Mouse (Mus musculus) cortical plate, adult 2 months (tissue): Measurements from ENCODE around the gene Grik4. TPM values are rescaled to one million over a fixed set of nuclear protein-coding genes. Genes with fewer than 3 reads are reported as not detected.

Experiments used
- H3K27ac ChIP-seq: fragments of 200-500 bp; 2 replicates; pipeline ENCODE4 v1.5.1; 2012; ENCODE audit warnings: low read length, control low read depth, inconsistent platforms; ENCODE audit not compliant: insufficient read depth
- H3K4me1 ChIP-seq: fragments of 200-500 bp; 2 replicates; pipeline ENCODE4 v1.6.1; 2011; ENCODE audit warnings: low read length; ENCODE audit not compliant: control insufficient read depth, insufficient read depth
- H3K4me3 ChIP-seq: fragments of 200-500 bp; 2 replicates; pipeline ENCODE4 v1.5.1; 2011; ENCODE audit warnings: mild to moderate bottlenecking, low read length, control low read depth; ENCODE audit not compliant: insufficient read depth
- CTCF ChIP-seq: fragments of 200-500 bp; IDR thresholded peaks from 2 replicates; pipeline ENCODE4 v1.5.1; 2011; ENCODE audit warnings: mild to moderate bottlenecking, control low read depth, low read length; ENCODE audit not compliant: insufficient read depth; ENCODE audit errors: extremely low read depth
- POLR2A ChIP-seq: fragments of 200-500 bp; IDR thresholded peaks from 2 replicates; pipeline ENCODE4 v1.6.1; 2011; ENCODE audit warnings: mild to moderate bottlenecking, low read length, control low read depth; ENCODE audit not compliant: insufficient read depth; ENCODE audit errors: extremely low read depth
- polyA plus RNA-seq: library from polyadenylated mRNA; depleted of rRNA; stranded (reverse); fragments of >200 nt; gene quantifications from 2 replicates; pipeline ENCODE4 v1.2.3, GENCODE M21; 2012

Gene Grik4
- polyA plus RNA-seq, 1 experiment = 10.9 TPM

DNA sequence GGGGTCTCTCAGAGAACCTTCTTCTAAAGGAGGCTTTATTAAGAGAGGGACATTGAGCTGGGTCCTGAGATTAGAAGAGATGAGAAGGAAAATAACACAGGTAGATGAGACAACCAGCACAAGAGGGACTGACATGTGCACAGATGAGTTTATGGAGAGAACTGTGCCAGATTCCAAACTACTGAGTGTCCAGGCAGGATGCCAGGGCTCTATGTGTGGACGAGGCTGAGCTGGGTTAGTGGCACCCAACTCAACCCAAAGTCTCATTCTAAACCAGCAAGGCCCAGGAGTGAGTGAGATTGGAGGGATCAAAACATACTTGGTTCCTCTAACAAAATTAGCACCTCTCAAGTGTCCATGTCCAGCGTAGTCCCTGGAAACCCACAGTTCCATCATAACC lies 31.1 kb downstream of the Grik4 start:
- Histone ChIP-seq H3K4me1 (peaks cover 4% of the 10 kb centered on the region; the same call in 1 of the 2 replicates), H3K27ac (no peak overlapping the region), H3K4me3 (no peak overlapping the region)
- no peak for TF ChIP-seq CTCF
- no peak for TF ChIP-seq POLR2A

DNA sequence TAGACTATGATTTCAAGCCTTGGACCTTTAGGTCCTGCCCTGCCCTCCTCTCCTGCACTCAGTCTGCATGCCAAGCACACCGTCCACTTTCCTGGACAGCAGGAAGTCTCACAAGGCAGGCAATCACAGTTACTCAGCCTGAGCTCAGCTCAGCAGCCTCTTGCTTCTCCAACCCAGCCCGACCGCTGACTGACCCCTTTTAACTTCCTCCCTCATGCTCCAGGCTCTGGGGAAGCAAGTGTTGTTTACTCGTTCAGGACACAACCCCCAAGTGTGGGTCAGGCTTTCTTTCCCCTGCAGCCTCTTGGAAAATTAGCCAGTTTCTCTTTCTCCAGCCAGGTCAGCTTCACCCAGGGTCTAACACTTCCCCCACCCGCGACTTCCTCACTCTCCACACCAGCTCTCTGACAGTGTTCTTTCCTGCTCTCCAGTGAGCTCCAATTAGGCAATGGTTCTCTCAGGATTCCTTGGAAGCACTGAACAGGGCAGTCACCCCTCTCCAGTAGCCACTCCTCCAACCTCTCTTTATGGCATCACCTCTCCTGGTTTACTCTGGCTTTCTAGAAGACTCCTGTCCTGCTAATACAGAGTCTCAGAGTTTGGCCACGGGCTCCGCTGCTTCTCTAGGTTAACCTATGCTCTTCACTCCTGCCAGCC lies 35.5 kb downstream of the Grik4 start:
- Histone ChIP-seq H3K4me3 (no peak overlapping the region), H3K27ac (no peak overlapping the region), H3K4me1 (peaks cover 2% of the 10 kb centered on the region; the same call in 1 of the 2 replicates)
- TF ChIP-seq CTCF (no peak), POLR2A (no peak)

DNA sequence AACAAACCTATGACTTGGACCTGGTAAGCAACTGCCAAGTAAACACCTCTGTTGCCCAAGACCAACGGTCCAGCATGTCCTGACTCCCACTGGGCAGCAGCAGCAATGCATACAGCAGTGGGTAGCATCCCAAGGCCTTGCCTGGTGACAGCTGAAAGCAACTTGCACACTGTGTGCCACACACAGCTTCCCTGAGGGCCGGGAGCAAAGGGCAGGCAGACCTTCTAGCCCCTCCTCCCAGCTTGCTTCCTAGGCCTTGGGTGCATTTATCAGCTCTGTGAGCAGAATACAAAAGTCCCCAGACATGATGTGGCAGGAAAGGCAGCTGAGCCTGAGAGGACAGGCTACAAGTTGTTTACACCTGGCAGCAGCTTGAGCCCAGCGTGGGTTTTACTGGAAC lies 37.3 kb downstream of the Grik4 start:
- Histone ChIP-seq H3K27ac (no peak overlapping the region), H3K4me3 (no peak overlapping the region), H3K4me1 (peaks cover 2% of the 10 kb centered on the region; the same call in 1 of the 2 replicates)
- TF ChIP-seq CTCF (no peak), POLR2A (no peak)

DNA sequence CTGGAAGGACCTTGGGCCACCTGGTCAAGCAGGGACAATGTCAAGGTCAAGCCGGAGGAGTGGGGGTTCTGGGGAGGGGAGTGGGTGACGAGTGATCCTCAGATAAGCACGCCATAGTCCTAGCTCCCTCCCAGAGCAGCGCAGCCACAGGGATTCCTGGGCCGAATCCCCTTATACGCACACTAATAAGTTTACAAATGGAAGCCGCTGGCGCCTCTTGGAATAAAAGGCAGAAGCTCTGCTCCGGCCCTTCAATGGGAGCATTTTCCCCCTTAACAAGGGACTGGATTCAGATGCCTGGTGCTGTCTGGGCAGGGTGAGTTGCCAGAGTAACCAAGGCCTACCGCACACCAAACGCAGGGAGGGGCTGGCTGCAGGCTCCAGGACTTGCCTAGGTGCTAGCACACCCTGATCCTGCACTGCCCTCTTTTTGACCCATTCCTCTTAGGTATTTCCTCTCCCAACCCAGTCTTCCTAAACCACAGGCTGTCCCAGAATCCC lies 46.2 kb downstream of the Grik4 start:
- TF ChIP-seq CTCF = no peak
- no peak for TF ChIP-seq POLR2A
- Histone ChIP-seq H3K27ac (peak overlapping the region; percentile 73; the same call in 1 of the 2 replicates), H3K4me3 (peak overlapping the region; percentile 80), H3K4me1 (peaks cover 2% of the 10 kb centered on the region)

DNA sequence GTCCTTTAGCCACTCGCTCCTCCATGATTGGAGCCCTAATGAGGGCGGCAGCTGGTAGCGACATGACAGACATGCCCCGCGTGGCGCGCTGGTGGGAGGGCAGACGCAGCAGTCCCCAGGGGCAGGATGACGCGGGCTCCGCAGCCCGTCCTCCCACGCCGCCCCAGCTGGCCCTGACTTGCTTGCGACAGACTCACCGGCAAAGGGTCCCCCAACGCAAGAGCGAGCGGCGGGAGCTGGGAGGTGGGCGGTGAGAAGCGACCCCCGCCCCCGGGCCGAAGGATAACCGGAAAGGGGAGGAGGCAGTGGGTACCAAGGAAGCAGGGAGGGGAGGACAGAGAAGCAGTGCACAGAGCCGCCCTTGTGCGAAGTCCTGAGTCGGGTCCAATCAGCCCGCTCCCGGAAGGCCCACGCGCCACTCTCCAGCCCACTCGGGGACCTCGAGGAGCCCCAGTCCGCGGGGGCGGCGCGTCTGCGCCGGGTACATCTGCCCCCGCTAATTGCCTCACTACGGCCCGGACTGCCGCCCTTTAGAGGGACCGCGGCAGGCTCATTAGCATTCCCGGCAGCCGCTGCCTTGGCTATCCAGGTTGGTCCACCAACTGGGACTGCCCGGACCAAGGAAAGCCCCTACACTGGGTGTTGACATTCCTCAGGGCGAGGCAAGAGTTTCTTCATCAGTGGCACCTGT lies 46.8 kb downstream of the Grik4 start:
- H3K27ac ChIP-seq = peak overlapping the region; percentile 73

DNA sequence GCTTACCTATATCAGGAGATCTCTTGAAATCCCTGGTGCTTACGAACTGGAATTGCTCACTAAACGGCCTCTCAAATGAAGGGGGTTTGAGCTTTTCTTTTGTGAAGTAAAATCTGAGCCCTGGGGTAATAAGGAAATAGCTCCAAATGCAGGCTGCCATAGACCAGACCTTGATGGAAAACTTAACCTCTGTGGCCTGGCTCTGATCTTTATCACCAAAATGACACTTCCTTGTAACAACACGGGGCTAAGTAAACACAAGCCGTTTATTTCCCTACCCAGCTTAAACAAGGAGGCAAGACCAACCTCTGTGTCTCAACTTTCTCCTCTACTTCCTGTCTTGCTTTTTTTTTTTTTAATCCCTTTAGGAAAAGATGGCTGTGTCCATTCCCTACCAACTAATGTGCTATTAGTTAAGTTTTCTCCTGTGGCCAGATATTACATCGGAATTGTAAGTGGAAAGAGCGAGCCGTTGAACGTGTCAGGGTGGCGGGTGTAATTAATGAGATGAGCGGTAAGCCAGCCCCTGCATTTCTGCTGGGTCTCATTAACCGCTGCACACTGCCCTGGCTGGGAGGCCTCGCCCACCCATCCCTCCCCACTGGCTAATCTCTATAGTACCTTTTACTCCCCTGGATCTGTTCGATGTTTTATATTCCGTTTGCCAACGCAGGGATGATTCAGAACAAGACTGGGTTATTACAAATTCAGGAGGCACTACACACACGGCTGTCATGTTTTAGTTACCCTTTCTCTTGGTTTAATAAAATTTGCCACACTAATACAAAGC lies 47.7 kb downstream of the Grik4 start:
- no peak overlapping the region; the same call in 1 of the 2 replicates for H3K27ac ChIP-seq
- TF ChIP-seq POLR2A = no peak
- TF ChIP-seq CTCF = no peak
- peak overlapping the region; percentile 80 for H3K4me3 ChIP-seq
- peaks cover 2% of the 10 kb centered on the region for H3K4me1 ChIP-seq

More for the DNA sequence above, 46.8 kb downstream of the Grik4 start:
- Histone ChIP-seq H3K4me1 (peaks cover 2% of the 10 kb centered on the region), H3K4me3 (peak overlapping the region; percentile 80)
- no peak; the same call in 1 of the 2 replicates for TF ChIP-seq POLR2A
- no peak for TF ChIP-seq CTCF

DNA sequence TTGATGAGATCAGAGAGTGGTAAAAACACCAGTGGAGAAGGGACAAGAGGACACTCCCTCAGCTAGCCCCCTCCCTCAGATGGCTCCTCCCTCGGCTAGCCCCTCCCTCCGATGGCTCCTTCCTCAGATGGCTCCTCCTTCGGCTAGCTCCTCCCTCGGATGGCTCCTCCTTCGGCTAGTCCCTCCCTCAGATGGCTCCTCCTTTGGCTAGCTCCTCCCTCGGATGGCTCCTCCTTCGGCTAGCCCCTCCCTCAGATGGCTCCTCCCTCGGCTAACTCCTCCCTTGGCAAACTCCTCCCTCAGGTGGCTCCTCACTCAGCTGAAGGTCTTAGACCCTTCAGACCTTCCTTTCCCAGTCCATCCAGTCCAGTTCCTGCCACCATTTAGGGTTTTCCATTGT lies 51.5 kb downstream of the Grik4 start:
- Histone ChIP-seq H3K4me3 (no peak overlapping the region), H3K27ac (no peak overlapping the region), H3K4me1 (no peaks in the 10 kb centered on the region; the same call in 1 of the 2 replicates)
- TF ChIP-seq POLR2A = no peak
- TF ChIP-seq CTCF = no peak

DNA sequence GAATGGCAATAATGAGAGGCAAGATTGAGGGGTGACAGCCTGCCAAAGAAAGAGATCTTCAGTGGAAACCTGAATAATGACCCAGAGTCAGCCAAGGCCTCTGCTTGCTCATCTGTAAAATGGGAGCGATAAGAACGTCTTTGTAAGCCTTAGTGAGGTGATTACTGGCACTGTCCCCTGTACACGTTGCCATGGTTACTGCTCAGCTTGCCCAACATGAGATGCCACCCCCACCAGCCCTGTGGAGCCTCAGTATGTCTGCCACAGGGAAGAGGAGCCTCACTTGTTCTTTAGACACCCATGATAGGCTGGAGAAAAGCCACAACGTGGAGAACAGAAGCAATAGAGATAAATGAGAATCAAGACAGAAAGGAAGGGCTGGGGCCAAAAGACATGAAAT lies 56.4 kb downstream of the Grik4 start:
- H3K4me3 ChIP-seq = no peak overlapping the region
- TF ChIP-seq CTCF (no peak), POLR2A (no peak)
- no peak overlapping the region for H3K27ac ChIP-seq
- H3K4me1 ChIP-seq = no peaks in the 10 kb centered on the region

DNA sequence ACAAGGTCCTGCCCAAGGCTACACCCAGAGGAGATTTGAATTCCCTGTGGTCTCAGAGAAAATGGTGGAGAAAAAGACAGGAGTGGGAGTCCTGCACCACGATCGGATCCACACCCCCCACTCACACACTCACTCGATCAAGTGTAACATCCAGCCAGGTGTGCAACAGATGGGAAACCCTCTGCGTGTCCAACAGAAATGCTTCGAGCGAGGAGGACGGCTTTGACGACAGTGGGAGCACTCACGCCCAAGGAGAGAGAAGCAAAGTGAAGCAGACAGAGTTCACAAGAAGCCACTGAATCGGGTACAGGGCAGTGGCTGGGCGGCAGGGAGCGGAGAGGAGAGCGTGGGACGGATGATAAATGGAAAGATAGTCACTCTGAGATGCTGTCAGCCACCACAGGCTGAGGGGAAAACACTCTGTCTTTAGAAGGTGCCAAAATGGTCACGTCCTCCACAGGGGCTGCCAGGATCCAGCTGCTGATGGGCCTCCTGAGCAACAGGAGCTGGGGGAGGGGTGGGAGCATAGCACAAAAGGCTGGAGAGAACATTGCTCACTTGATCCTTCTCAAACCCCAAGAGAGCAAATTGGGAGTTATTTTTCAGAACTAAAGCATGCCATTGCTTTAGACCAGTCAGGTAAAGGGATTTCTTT lies 58.1 kb downstream of the Grik4 start:
- H3K27ac ChIP-seq = no peak overlapping the region
- H3K4me3 ChIP-seq = no peak overlapping the region
- no peak for TF ChIP-seq CTCF
- TF ChIP-seq POLR2A = no peak
- peaks cover 3% of the 10 kb centered on the region for H3K4me1 ChIP-seq
